Mouse (Mus musculus): ENCODE data around the gene Atp2b4. TPM values are rescaled to one million over a fixed set of nuclear protein-coding genes. Genes with fewer than 3 reads are reported as not detected.
A peak's percentile ranks its signal among the peaks of the same experiment; 100 is the strongest.

The Atp2b4 gene
- polyA plus RNA-seq, 1 experiment: 7.7 TPM

DNA sequence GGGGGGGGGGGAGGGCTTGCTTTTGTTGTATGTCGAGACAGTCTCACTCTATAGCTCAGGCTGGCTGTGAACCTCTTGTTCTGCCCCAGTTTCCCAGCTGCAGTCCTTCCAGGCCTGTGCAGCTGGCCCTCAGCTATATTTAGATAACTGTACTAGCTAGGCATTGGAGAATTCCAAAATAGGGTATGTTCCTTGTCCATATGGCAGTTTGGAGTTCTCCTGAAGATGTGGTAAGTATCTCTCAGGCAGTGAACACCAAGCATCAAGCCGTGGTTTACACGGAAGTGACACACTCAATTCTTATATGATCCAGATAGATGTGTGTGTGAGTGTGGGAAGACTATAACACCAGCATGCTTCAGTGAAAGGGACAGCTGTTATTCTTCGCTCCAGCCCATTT, 137.4 kb downstream of the Atp2b4 start:
- no peaks in the 10 kb centered on the region for H3K9me3 ChIP-seq (ENCODE audit: control insufficient read depth, low read length)
- no peak for TF ChIP-seq GATA1 (IDR thresholded peaks at IDR 0.05; ENCODE audit: low read length)
- TF ChIP-seq TAL1 (IDR thresholded peaks at IDR 0.05; ENCODE audit: low read length): no peak
- H3K4me3 ChIP-seq (replicated peaks): no peak overlapping the region
- peaks cover 16% of the 10 kb centered on the region for H3K36me3 ChIP-seq (ENCODE audit: control insufficient read depth)
- peaks cover 30% of the 10 kb centered on the region for H3K4me1 ChIP-seq (ENCODE audit: control insufficient read depth)
- no peaks in the 10 kb centered on the region for H3K27me3 ChIP-seq (ENCODE audit: control insufficient read depth)

GRCm38 (mm10) chr1:133662941-133663340, 137.9 kb downstream of the Atp2b4 start:
- no peaks in the 10 kb centered on the region for H3K9me3 ChIP-seq (ENCODE audit: control insufficient read depth, low read length)
- no peak for TF ChIP-seq TAL1 (IDR thresholded peaks at IDR 0.05; ENCODE audit: low read length)
- no peak for TF ChIP-seq GATA1 (IDR thresholded peaks at IDR 0.05; ENCODE audit: low read length)
- no peak overlapping the region for H3K4me3 ChIP-seq (replicated peaks)
- peaks cover 33% of the 10 kb centered on the region for H3K4me1 ChIP-seq (ENCODE audit: control insufficient read depth)
- H3K36me3 ChIP-seq (ENCODE audit: control insufficient read depth): peaks cover 20% of the 10 kb centered on the region
- H3K27me3 ChIP-seq (ENCODE audit: control insufficient read depth): no peaks in the 10 kb centered on the region

DNA sequence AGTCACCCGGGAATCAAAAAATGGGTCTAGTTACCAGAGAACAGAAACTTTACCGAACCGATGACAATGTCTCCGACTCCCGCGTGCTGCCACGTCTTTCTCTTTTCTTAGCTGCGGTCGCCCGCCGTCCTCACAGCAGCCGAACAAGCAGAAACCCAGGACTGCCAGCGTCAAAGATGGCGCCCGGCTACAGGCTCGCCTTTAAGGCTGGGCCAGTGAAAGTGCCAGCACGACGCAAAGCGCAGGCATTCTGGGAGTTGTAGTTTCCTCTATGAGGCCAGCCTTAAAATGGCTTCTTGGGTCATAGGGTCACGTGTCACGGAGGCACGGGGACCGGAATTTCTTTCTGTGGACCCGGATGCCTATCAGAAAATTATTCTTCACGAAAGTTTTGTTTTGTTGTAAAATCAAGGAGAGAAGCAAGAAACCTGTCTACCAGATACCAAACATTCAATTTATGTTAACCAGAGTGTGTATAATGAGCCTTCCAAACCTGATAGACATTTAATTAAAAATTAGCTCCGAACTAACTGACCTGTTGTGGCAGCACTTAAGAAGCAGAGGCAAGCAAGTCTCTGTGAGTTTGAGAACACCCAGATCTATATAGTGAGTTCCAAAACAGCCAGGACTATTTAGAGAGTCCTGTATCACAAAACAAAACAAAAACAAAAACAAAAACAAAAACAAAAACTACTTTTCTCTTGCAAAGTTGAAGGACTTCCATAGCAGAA, 139.5 kb downstream of the Atp2b4 start, which contains the start of gene Gm38394:
Gm38394 (minus strand) TSS at position 116 of the 731 bp plus-strand sequence.
- no peaks in the 10 kb centered on the region for H3K9me3 ChIP-seq (ENCODE audit: control insufficient read depth, low read length)
- TF ChIP-seq TAL1 (IDR thresholded peaks at IDR 0.05; ENCODE audit: low read length): no peak
- no peak for TF ChIP-seq GATA1 (IDR thresholded peaks at IDR 0.05; ENCODE audit: low read length)
- peaks cover 40% of the 10 kb centered on the region for H3K4me1 ChIP-seq (ENCODE audit: control insufficient read depth)
- peaks cover 36% of the 10 kb centered on the region for H3K36me3 ChIP-seq (ENCODE audit: control insufficient read depth)
- H3K27me3 ChIP-seq (ENCODE audit: control insufficient read depth): no peaks in the 10 kb centered on the region
- H3K4me3 ChIP-seq (replicated peaks): peak within 1 kb of the TSS; percentile 91

DNA sequence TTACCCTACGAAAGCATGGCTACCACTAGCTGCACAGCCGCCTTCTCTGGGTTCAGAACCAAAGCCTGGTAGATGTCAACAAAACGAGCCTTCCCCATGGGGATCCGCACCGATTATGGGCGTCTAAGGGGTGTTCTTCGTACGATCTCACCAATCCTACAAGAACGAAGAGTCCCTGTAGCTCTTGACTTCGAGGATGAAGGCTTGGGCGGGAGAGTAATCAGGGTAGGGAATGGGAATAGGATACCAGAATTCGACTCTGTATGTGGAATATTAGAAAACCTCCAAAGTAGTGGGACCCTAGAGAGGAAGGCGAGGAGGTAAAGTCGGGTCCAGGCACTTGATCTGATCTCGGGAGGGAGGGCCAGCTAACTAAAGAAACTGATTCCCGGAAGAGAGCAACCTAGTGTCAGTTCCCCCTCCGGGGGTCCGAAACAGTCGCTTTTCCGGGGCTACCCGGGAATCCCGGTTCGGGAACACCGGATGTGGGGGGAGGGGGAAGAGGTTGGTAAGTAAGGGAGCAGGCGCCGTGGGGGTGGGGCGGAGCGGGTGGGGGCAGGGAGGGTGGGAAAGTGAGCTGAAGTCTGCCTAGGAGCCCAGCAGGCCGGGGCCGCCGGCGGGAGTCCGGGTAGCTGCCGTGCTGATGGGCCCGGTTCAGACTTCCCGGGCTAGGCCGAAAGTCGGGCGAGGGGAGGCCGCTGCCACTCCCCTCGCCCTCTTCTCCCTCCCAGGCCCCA, 140.2 kb downstream of the Atp2b4 start, which contains the start of gene Zbed6:
Zbed6 (minus strand) TSS at position 420 of the 737 bp plus-strand sequence.
- H3K4me1 ChIP-seq (ENCODE audit: control insufficient read depth): peaks cover 40% of the 10 kb centered on the region
- H3K4me3 ChIP-seq (replicated peaks): peak within 1 kb of the TSS; percentile 91
- H3K9me3 ChIP-seq (ENCODE audit: control insufficient read depth, low read length): no peaks in the 10 kb centered on the region
- H3K36me3 ChIP-seq (ENCODE audit: control insufficient read depth): peaks cover 43% of the 10 kb centered on the region
- no peak for TF ChIP-seq TAL1 (IDR thresholded peaks at IDR 0.05; ENCODE audit: low read length)
- no peak for TF ChIP-seq GATA1 (IDR thresholded peaks at IDR 0.05; ENCODE audit: low read length)
- no peaks in the 10 kb centered on the region for H3K27me3 ChIP-seq (ENCODE audit: control insufficient read depth)

- Histone ChIP-seq H3K27me3 (ENCODE audit: control insufficient read depth) (no peaks in the 10 kb centered on the region), H3K4me1 (ENCODE audit: control insufficient read depth) (peaks cover 44% of the 10 kb centered on the region), H3K9me3 (ENCODE audit: control insufficient read depth, low read length) (no peaks in the 10 kb centered on the region), H3K36me3 (ENCODE audit: control insufficient read depth) (peaks cover 53% of the 10 kb centered on the region), H3K4me3 (replicated peaks) (no peak overlapping the region)
- TF ChIP-seq GATA1 (IDR thresholded peaks at IDR 0.05; ENCODE audit: low read length) (no peak), TAL1 (IDR thresholded peaks at IDR 0.05; ENCODE audit: low read length) (no peak)
Measured at GRCm38 (mm10) chr1:133658878-133659277, 142.0 kb downstream of the Atp2b4 start.

DNA sequence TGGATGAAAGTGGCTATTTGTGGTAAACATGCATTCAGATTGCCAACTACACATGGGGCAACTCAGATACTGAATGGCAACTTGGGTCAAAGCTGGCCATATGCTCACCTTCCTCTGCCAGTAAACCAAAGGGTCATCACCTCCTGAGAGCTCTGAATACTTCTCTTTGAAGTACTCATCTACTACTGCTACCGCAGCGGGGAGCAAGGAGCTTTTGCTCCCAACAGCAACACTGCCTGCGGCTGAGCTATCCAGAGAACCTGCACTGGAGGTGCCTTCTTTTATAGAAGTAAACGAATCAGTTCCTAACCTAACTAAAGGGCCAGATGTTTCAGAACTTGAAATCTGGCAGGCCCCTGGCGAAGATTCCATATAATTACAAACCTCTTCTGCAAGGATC, 144.0 kb downstream of the Atp2b4 start:
- Histone ChIP-seq H3K9me3 (ENCODE audit: control insufficient read depth, low read length) (no peaks in the 10 kb centered on the region), H3K27me3 (ENCODE audit: control insufficient read depth) (no peaks in the 10 kb centered on the region), H3K4me1 (ENCODE audit: control insufficient read depth) (peaks cover 50% of the 10 kb centered on the region), H3K36me3 (ENCODE audit: control insufficient read depth) (peaks cover 70% of the 10 kb centered on the region), H3K4me3 (replicated peaks) (no peak overlapping the region)
- TF ChIP-seq TAL1 (IDR thresholded peaks at IDR 0.05; ENCODE audit: low read length) (no peak), GATA1 (IDR thresholded peaks at IDR 0.05; ENCODE audit: low read length) (no peak)

- H3K27me3 ChIP-seq (ENCODE audit: control insufficient read depth): no peaks in the 10 kb centered on the region
- H3K9me3 ChIP-seq (ENCODE audit: control insufficient read depth, low read length): no peaks in the 10 kb centered on the region
- no peak overlapping the region for H3K4me3 ChIP-seq (replicated peaks)
- peaks cover 28% of the 10 kb centered on the region for H3K4me1 ChIP-seq (ENCODE audit: control insufficient read depth)
- TF ChIP-seq TAL1 (IDR thresholded peaks at IDR 0.05; ENCODE audit: low read length): no peak
- no peak for TF ChIP-seq GATA1 (IDR thresholded peaks at IDR 0.05; ENCODE audit: low read length)
- peaks cover 73% of the 10 kb centered on the region for H3K36me3 ChIP-seq (ENCODE audit: control insufficient read depth)
Measured at GRCm38 (mm10) chr1:133653033-133653432, 147.8 kb downstream of the Atp2b4 start.

- Histone ChIP-seq H3K4me3 (replicated peaks) (no peak overlapping the region), H3K27me3 (ENCODE audit: control insufficient read depth) (no peaks in the 10 kb centered on the region), H3K4me1 (ENCODE audit: control insufficient read depth) (peaks cover 21% of the 10 kb centered on the region), H3K9me3 (ENCODE audit: control insufficient read depth, low read length) (no peaks in the 10 kb centered on the region), H3K36me3 (ENCODE audit: control insufficient read depth) (peaks cover 73% of the 10 kb centered on the region)
- TF ChIP-seq TAL1 (IDR thresholded peaks at IDR 0.05; ENCODE audit: low read length) (no peak), GATA1 (IDR thresholded peaks at IDR 0.05; ENCODE audit: low read length) (no peak)
Measured at GRCm38 (mm10) chr1:133650288-133651055, 150.4 kb downstream of the Atp2b4 start.

Other genes starting within 250 kb of the Atp2b4 start
- gene Snrpe, start 190.8 kb downstream of the Atp2b4 start, polyA plus RNA-seq (2012): 4.4 and 5.8 TPM in 2 replicates
- gene Zbed6, start 140.2 kb downstream of the Atp2b4 start, polyA plus RNA-seq (2012): not detected in 2 replicates
- gene Gm38394, start 139.7 kb downstream of the Atp2b4 start, polyA plus RNA-seq (2012): 0.02 and 0.04 TPM in 2 replicates
- gene Lax1, start 110.9 kb downstream of the Atp2b4 start, polyA plus RNA-seq (2012): 0.03 and 0.04 TPM in 2 replicates
- not detected in 2 replicates for gene Optc, start 107.0 kb upstream of the Atp2b4 start, polyA plus RNA-seq (2012)
- gene Prelp, start 120.4 kb upstream of the Atp2b4 start, polyA plus RNA-seq (2012): not detected in 2 replicates
- not detected in 2 replicates for gene Fmod, start 236.2 kb upstream of the Atp2b4 start, polyA plus RNA-seq (2012)

Data from erythroblast, embryonic 14.5 days (primary cell).